Mouse (Mus musculus): ENCODE data around the gene Tm9sf2. TPM values are rescaled to one million over a fixed set of nuclear protein-coding genes. Genes with fewer than 3 reads are reported as not detected.
"Not testable (repeated sequence)": the region's sequence is repeated elsewhere in the genome, so short reads cannot be mapped to it uniquely, and the experiment has no call there.

Tm9sf2 gene
- polyA plus RNA-seq (2015; fragmentation: Nextera tagmentation; extraction: Ambion mirVana) = 102 and 106 TPM in 2 replicates

GRCm38 (mm10) chr14:122106822-122107468 is at the start of gene Tm9sf2:
TSS of gene Tm9sf2 (plus strand) at chr14:122107038.
- H3K9me3 ChIP-seq = no peaks in the 10 kb centered on the region
- ATAC-seq (replicated peaks) = peak; percentile 94
- H3K9ac ChIP-seq = peak within 1 kb of the TSS; percentile 97
- H3K36me3 ChIP-seq (replicated peaks) = no peaks in the 10 kb centered on the region
- H3K4me3 ChIP-seq = peak within 1 kb of the TSS; percentile 97
- peaks cover 42% of the 10 kb centered on the region for H3K4me1 ChIP-seq
- WGBS = under 1% methylated on average over 76 of the region's 76 CpGs
- no peaks in the 10 kb centered on the region for H3K27me3 ChIP-seq (replicated peaks)
- peak within 1 kb of the TSS; percentile 75 for H3K4me2 ChIP-seq
- peak within 1 kb of the TSS; percentile 92 for H3K27ac ChIP-seq

GRCm38 (mm10) chr14:122057941-122058346 is 48.9 kb upstream of the Tm9sf2 start:
- Histone ChIP-seq H3K27me3 (replicated peaks) (no peaks in the 10 kb centered on the region), H3K27ac (no peak overlapping the region), H3K9ac (no peak overlapping the region), H3K36me3 (replicated peaks) (no peaks in the 10 kb centered on the region), H3K4me3 (no peak overlapping the region), H3K4me2 (no peak overlapping the region), H3K9me3 (no peaks in the 10 kb centered on the region), H3K4me1 (no peaks in the 10 kb centered on the region)
- no peak for ATAC-seq (replicated peaks)
- WGBS = 31% methylated on average over 2 of the region's 2 CpGs

GRCm38 (mm10) chr14:122060642-122061041 is 46.2 kb upstream of the Tm9sf2 start:
- Histone ChIP-seq H3K9ac (no peak overlapping the region), H3K9me3 (no peaks in the 10 kb centered on the region), H3K27ac (no peak overlapping the region), H3K4me3 (no peak overlapping the region), H3K4me1 (no peaks in the 10 kb centered on the region), H3K27me3 (replicated peaks) (no peaks in the 10 kb centered on the region), H3K4me2 (no peak overlapping the region), H3K36me3 (replicated peaks) (no peaks in the 10 kb centered on the region)
- no peak for ATAC-seq (replicated peaks)
- WGBS = 13% methylated on average over 3 of the region's 3 CpGs

- no peak overlapping the region for H3K27ac ChIP-seq
- H3K36me3 ChIP-seq (replicated peaks) = no peaks in the 10 kb centered on the region
- 87% methylated on average over 6 of the region's 6 CpGs for WGBS
- no peak for ATAC-seq (replicated peaks)
- no peak overlapping the region for H3K4me2 ChIP-seq
- H3K9ac ChIP-seq = no peak overlapping the region
- no peak overlapping the region for H3K4me3 ChIP-seq
- H3K9me3 ChIP-seq = no peaks in the 10 kb centered on the region
- no peaks in the 10 kb centered on the region for H3K4me1 ChIP-seq
- H3K27me3 ChIP-seq (replicated peaks) = no peaks in the 10 kb centered on the region
Observed at GRCm38 (mm10) chr14:122061376-122061775, 45.5 kb upstream of the Tm9sf2 start.

GRCm38 (mm10) chr14:122062411-122063090 is 44.3 kb upstream of the Tm9sf2 start:
- H3K27ac ChIP-seq = no peak overlapping the region
- 84% methylated on average over 10 of the region's 10 CpGs for WGBS
- no peak for ATAC-seq (replicated peaks)
- no peak overlapping the region for H3K9ac ChIP-seq
- no peaks in the 10 kb centered on the region for H3K36me3 ChIP-seq (replicated peaks)
- no peaks in the 10 kb centered on the region for H3K9me3 ChIP-seq
- no peaks in the 10 kb centered on the region for H3K4me1 ChIP-seq
- H3K27me3 ChIP-seq (replicated peaks) = no peaks in the 10 kb centered on the region
- no peak overlapping the region for H3K4me3 ChIP-seq
- no peak overlapping the region for H3K4me2 ChIP-seq

GRCm38 (mm10) chr14:122063599-122063998 is 43.2 kb upstream of the Tm9sf2 start:
- H3K27ac ChIP-seq = no peak overlapping the region
- H3K27me3 ChIP-seq (replicated peaks) = no peaks in the 10 kb centered on the region
- H3K36me3 ChIP-seq (replicated peaks) = no peaks in the 10 kb centered on the region
- no peaks in the 10 kb centered on the region for H3K9me3 ChIP-seq
- H3K4me3 ChIP-seq = no peak overlapping the region
- no peaks in the 10 kb centered on the region for H3K4me1 ChIP-seq
- no peak overlapping the region for H3K4me2 ChIP-seq
- no peak for ATAC-seq (replicated peaks)
- no peak overlapping the region for H3K9ac ChIP-seq
- WGBS = 70% methylated on average over 5 of the region's 5 CpGs

- ATAC-seq (replicated peaks) = no peak
- no peak overlapping the region for H3K27ac ChIP-seq
- no peak overlapping the region for H3K4me2 ChIP-seq
- WGBS = 2% methylated on average over 2 of the region's 2 CpGs
- no peak overlapping the region for H3K4me3 ChIP-seq
- no peak overlapping the region for H3K9ac ChIP-seq
- no peaks in the 10 kb centered on the region for H3K4me1 ChIP-seq
- H3K9me3 ChIP-seq = no peaks in the 10 kb centered on the region
- H3K27me3 ChIP-seq (replicated peaks) = no peaks in the 10 kb centered on the region
- H3K36me3 ChIP-seq (replicated peaks) = no peaks in the 10 kb centered on the region
Observed at GRCm38 (mm10) chr14:122064519-122064918, 42.3 kb upstream of the Tm9sf2 start.

GRCm38 (mm10) chr14:122066243-122066642 is 40.6 kb upstream of the Tm9sf2 start:
- ATAC-seq (replicated peaks) = no peak
- H3K36me3 ChIP-seq (replicated peaks) = no peaks in the 10 kb centered on the region
- WGBS = 85% methylated on average over 4 of the region's 4 CpGs
- no peak overlapping the region for H3K4me2 ChIP-seq
- no peaks in the 10 kb centered on the region for H3K9me3 ChIP-seq
- H3K4me3 ChIP-seq = no peak overlapping the region
- no peaks in the 10 kb centered on the region for H3K27me3 ChIP-seq (replicated peaks)
- no peaks in the 10 kb centered on the region for H3K4me1 ChIP-seq
- H3K27ac ChIP-seq = no peak overlapping the region
- H3K9ac ChIP-seq = no peak overlapping the region

GRCm38 (mm10) chr14:122068036-122068435 is 38.8 kb upstream of the Tm9sf2 start:
- not testable (repeated sequence) for H3K27ac ChIP-seq; H3K9me3 ChIP-seq; H3K4me1 ChIP-seq; H3K4me3 ChIP-seq; H3K4me2 ChIP-seq; H3K27me3 ChIP-seq (replicated peaks); H3K36me3 ChIP-seq (replicated peaks); H3K9ac ChIP-seq; ATAC-seq (replicated peaks)
- 37% methylated on average over 3 of the region's 3 CpGs for WGBS

- H3K27ac ChIP-seq = no peak overlapping the region
- H3K4me3 ChIP-seq = no peak overlapping the region
- H3K9me3 ChIP-seq = no peaks in the 10 kb centered on the region
- H3K36me3 ChIP-seq (replicated peaks) = no peaks in the 10 kb centered on the region
- H3K9ac ChIP-seq = no peak overlapping the region
- H3K4me2 ChIP-seq = no peak overlapping the region
- no peaks in the 10 kb centered on the region for H3K27me3 ChIP-seq (replicated peaks)
- no peaks in the 10 kb centered on the region for H3K4me1 ChIP-seq
- no peak for ATAC-seq (replicated peaks)
- 69% methylated on average over 11 of the region's 11 CpGs for WGBS
Observed at GRCm38 (mm10) chr14:122068801-122069695, 37.8 kb upstream of the Tm9sf2 start.

- no peak overlapping the region for H3K27ac ChIP-seq
- H3K4me1 ChIP-seq = no peaks in the 10 kb centered on the region
- H3K27me3 ChIP-seq (replicated peaks) = no peaks in the 10 kb centered on the region
- H3K4me2 ChIP-seq = no peak overlapping the region
- no peaks in the 10 kb centered on the region for H3K36me3 ChIP-seq (replicated peaks)
- no peak overlapping the region for H3K9ac ChIP-seq
- H3K4me3 ChIP-seq = no peak overlapping the region
- H3K9me3 ChIP-seq = no peaks in the 10 kb centered on the region
- ATAC-seq (replicated peaks) = no peak
- 82% methylated on average over 3 of the region's 3 CpGs for WGBS
Observed at GRCm38 (mm10) chr14:122069948-122070347, 36.9 kb upstream of the Tm9sf2 start.

GRCm38 (mm10) chr14:122073422-122073821 is 33.4 kb upstream of the Tm9sf2 start:
- Histone ChIP-seq H3K9ac (no peak overlapping the region), H3K27me3 (replicated peaks) (no peaks in the 10 kb centered on the region), H3K36me3 (replicated peaks) (no peaks in the 10 kb centered on the region), H3K4me3 (no peak overlapping the region), H3K4me2 (no peak overlapping the region), H3K9me3 (no peaks in the 10 kb centered on the region), H3K27ac (no peak overlapping the region), H3K4me1 (no peaks in the 10 kb centered on the region)
- no peak for ATAC-seq (replicated peaks)
- 89% methylated on average over 5 of the region's 5 CpGs for WGBS
